Mouse (Mus musculus): ENCODE data around the gene Rabgap1l.
A peak's percentile ranks its signal among the peaks of the same experiment; 100 is the strongest.

Gene Rabgap1l

DNA sequence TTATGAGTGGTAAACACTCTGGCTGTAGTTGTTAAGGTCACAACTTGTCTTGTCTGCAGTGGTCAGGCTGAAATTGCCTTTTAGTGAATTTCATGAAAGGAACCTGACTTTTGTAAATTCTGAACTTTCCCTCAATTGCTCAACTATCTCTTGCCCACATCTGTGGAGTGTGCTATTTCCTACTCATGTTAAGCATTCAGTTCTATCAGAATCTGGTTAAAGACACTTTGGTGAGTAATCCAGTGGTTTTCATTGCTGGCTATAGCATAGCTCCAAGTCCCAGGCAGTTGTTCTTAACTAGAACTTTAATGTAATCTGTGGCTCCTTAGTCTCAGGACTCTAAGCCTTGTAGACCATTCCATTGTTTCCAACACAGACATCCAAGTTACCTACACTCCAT, 421.3 kb downstream of the Rabgap1l start:
- DNase-seq, result no peak

DNA sequence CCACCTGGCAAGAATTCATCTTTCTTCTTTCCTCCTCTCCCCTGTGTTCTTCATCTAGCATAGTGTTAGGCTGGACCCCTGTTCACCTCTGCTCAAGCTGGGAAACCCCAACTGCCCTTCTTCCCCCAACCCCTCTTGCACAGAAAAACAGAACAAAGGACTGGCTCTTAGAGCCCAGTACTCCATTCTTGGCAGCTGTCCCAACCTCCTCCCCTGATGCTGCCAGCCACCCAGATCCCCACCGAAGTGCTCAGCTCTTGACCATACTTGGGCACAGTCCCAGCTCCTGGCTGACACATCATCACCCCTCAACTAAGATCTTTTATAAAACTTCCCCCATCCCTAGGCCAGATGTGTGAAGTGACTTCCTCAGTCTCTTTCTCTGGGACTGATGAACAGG, 422.5 kb downstream of the Rabgap1l start:
- DNase-seq, result no peak

DNA sequence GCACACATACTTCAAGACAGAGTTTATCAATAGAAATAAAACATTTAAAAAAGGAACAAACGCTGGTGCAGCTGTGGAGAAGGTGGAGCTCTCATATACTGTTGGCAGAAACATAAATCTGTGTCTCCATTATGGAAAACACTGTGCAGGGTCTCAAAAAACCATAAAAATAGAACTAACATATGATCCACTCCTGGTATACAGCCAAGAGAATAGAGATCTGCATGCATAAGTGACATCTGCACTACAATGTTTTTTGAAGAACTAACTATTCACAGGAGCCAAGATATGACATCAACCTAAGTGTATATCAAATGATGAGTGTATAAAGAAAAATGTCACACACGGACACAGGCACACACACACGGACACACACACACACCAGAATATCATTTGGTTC, 426.4 kb downstream of the Rabgap1l start:
- DNase-seq, result no peak

DNA sequence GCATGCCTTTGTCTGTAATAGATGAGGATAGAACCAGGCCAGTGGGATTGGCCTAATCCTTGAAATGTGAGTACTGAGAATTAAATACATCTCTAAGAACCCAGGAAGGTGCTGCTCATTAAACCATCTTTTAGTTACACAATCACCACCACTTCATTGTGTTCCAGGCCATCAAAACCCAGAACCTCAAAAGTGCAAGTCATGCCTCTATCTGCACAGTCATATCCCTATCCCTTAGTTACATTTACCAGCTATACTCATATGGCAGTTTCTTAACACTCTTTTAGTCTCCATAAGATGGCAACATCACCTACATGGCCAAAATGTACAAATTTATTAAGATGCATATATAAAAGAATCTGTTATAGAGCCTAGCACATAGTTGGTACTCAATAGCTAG, 435.7 kb downstream of the Rabgap1l start:
- DNase-seq, result no peak

DNA sequence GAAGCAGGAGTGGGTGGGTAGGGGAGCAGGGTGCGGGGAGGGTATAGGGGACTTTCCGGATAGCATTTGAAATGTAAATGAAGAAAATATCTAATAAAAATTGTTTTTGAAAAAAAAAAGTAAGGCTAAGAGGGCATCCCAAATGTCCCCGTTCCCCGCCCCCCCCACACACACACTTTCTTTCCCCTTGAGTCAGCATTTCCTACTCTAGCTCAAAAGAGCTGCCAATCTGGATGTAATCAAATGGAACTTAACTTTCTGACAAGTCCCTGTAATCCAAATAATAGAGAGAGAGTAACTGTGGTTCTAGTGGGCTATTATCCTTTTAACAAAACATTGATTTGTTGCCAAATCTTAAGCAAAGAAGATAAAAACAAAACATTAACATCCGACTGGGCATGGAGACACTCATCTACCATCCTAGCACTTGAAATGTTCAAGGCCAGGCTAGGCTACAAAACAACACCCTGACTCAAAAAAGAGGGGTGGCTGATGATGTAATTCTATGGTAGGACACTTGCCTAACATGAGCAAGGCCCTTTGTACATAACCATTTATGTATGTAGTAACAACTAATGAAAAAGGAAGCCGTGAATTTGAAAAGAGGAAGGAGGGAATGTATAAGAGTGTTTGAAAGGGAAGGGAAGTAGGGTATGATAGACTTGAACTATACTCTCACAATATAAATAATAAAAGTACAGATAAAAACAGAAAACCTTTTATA, 439.1 kb downstream of the Rabgap1l start:
- no peak for DNase-seq

DNA sequence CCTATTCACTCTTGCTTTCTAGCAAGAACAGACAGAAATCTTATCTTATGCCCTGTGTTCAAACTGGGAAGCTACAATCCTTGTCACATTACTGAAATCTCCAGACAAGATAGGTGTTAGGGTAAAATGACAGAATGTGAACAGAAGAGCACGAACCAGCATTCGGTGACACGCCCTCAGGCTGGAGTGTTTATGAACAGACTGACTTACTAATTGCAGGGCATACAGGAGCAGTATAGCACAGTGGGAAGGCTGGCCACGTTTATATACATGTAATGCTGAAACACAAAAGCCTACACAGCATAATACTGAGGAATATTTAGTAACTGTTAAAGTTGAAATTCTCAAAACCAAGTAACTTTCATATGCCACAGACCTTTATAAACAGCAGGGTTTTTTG, 440.7 kb downstream of the Rabgap1l start:
- DNase-seq, result no peak

DNA sequence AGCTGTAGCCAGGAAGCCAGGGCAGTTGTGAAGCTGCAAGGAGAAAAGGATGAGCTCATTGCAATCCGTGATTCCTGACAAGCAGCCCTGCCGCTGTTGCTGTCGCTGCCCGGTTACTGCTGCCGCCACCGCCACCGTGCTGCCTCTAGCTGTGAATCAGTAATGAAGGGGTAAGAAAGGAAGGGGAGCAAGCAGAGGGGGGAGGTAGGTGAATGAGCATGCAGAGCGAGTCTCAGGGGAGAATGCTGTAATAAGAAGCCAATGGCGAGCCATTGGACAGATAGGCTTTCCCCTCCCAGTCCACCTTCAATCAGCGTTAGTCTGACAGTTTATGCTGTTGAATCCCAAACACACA, 441.2 kb downstream of the Rabgap1l start:
- peak; percentile 79 for DNase-seq

DNA sequence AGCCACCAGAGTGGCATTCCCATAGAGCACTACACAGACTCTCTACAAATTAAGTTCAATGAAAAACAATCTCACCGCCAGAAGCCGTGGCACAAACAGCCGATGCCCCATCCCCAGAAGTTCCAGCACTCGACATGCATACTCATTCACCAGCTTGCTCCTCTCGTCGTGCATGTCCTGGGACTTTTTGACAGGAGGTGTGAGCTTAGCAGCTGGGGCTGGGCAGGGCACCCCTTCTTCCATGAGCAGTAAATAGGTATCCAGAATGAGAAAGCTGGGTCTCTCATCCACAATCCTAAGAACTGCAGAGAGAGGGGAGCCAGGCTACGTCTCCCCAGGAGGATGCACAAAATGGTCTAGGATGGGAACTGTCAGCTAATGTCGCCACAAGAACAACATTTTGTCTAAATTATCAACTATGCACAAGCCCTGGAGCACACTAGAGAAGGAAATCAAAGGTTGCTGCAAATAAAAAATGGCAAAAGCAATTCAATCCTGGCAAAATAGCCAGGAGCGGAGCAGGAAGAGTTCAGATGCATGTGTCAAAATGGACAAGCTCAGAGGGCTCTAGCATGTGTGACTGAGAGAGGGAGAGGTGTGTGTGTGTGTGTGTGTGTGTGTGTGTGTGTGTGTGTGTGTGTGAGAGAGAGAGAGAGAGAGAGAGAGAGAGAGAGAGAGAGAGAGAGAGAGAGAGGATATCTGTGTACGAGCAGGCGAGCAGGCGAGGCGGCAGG, 441.7 kb downstream of the Rabgap1l start:
- DNase-seq, result peak; percentile 57

DNA sequence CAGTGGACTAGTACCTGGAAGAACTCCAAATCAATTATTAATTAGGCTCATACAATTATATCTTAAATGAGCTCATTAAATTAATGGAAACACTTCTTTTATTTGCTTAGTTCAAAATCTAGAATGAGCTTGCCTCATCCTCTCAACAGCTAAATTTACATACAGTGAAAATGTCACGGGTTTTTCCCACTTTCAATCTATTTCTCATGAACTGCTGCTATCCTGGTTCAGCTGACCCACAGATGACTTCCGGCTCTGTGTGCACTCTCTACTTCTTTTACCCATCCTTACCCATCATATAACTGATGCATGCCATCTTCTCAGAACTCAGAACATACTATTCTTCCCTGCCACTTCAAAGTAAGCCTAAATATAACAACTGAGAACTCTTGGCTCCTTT, 452.4 kb downstream of the Rabgap1l start:
- no peak for DNase-seq

DNA sequence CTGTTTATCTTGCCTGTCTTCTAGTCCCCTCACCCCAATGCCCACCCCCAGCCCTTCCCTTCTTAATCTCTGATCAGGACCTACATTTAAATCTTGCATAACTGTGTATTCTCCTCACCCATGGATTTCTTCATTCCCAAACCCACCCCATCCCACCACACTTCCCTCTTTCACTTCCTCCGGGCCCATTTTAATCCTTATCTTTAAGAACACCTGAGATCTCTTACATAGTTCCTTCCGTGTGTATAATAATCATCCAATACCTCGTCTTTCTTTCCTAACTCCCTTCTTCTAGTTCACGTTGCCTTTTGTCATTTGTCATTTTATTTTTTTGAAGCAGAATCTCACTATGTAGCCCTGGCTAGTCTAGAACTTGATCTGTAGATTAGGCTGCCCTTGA, 453.6 kb downstream of the Rabgap1l start:
- DNase-seq, result no peak

DNA sequence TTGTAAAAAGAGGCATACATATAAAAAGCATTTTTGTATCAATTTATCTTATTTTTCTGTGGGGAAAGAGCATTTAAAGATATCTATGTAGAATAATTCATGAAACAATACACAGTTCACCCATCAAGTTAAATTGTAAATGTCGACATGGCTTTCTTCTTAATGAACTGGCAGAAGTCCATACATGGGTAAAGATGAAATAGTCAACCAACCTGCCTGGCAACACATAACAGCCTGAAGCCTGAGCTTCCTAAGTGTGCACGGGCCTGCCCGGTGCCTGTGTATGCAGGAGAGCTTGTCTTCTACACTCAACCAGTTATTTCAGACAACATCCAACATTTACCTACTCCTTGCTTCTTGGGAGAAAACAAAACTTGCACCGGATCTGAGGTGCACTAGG, 458.2 kb downstream of the Rabgap1l start:
- DNase-seq, result no peak

DNA sequence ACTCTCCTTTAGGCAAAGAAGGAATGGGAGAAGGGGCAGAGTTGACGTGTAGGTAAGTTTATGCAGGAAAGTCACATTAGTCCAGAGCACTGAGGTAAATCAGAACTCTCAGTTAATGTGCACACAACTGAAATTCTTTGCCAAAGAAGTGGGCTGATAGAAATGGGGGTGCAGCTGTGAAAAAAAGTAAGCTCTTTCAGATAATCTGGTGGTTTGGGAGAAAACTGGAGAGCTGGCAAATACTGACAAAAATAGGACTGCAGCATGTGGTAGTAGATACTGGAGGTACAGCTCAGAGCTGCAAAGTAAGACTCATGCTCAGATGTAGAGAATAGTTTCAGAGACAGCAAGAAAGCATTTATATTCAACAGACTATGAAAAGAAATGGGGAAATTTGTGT, 462.2 kb downstream of the Rabgap1l start:
- DNase-seq, result no peak

DNA sequence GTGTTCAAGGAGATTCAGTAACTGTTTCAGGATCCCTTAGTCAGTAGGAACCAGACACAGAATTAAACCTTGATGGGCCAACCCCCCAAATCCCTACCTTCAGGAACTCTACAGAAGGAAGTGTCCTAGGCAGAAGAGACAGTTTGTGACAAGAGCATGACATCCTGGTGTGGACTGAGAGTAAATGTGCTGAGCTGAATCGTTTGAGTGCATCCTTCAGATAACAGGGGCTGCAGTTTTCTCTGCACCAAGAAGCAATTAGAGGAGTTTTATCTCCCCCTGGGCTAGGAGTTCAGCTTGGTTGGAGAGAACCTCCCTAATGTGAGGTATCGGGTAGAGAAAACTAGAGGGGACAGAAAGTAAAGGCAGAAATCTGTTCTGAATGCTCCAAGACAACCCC, 462.8 kb downstream of the Rabgap1l start:
- DNase-seq, result no peak

DNA sequence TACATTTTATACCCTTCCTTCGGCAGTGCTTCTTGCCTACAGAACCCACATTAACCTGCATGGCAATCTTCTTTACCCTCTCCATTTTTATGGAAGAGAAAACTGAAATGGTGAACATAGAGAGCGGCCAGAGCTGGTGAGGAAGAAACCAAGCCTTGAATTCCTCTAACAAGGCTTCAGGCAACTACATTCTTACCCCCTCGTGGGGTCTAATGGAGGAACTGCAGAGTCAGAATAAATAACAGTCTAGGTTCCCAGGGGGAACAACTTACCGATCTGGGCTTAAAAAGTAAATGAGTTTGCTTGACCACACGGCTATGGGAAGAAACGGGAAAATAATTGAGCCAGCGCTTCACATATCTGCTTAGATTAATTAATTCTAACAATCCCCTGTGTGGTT, 463.2 kb downstream of the Rabgap1l start:
- DNase-seq, result no peak

DNA sequence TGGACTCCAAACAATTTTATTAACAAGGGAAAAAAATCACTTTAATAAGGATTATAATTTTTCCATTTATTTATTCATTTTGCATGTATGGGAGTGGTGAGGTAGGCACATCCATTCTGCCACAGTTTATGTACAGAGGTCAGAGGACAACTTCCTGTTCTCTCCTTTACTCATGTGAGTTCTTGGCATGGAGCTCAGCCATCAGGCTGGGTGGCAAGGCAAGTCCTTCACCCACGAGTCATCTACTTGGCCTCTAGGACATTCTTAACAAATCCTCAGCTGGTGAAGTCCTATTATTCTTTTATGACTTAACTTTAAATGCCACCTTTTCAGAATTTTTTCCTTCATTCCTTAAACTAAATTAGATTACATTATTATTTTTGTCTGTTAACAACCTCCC, 465.5 kb downstream of the Rabgap1l start:
- DNase-seq, result no peak

DNA sequence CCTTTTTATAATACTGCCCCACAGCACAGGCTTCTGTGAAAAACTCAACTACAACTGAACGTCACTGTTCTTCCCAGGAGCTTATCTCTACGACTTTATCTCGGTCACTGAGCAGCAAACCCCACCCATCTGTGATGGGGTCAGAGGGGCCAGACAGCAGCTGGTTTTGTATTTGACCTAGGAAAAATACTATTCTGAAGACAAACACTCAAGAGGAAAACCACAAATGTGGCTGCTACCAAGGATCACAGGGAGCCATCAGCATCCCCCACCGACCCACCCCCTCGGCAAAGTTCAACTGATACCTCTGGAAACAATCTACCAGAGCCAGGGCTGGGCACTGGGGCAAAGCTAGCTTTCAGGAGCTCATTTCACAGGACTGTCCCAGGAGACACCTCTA, 467.5 kb downstream of the Rabgap1l start:
- no peak for DNase-seq

DNA sequence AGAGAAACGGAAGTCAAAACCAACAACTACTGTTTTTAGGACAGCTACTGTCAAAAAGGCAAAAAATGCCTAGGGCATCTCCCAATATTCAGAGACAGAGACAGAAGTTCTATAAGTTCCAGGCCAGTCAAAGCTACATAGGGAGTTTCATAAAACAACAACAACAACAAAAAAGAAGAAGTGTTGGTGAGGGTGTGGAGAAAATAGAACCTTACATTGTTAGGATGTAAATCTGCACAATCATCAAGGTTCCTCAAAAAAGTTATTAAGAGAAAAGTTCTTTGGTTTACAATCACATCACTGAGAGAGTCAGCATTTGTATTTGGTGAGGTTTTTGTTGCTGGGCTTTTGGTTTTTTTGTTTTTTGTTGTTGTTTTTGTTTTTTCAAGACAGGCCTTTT, 472.3 kb downstream of the Rabgap1l start:
- DNase-seq, result no peak

DNA sequence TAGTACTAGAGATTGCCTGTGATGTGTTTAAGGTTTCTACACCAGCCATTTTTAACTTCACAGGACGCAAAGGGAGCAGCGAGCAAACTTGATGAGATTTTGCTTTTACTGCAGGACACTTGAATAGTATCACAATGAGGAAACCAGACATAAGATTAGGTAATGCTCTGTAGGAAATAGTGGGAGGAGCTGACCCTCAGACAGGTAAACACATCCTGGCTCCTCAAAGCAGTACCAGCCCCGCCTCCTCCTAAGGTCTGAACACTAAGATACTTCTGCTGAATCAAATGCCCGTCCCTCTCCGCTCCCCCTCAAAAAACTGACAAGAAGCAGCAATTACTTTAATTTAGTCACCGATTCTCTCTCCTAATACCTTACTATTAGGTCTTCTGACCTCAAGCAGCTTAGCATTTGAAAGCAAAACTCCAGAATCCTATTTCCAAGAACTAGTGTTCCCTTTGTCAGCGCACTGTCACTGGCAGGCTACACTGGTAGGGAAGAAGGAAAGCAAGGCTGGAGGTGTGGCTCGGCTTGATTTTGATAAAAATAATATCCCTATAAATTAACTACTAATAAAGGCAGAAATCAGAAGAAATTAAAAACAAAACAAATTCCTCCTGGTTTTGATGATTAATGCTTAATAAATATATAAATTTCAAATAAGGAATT, 474.8 kb downstream of the Rabgap1l start:
- no peak for DNase-seq

DNA sequence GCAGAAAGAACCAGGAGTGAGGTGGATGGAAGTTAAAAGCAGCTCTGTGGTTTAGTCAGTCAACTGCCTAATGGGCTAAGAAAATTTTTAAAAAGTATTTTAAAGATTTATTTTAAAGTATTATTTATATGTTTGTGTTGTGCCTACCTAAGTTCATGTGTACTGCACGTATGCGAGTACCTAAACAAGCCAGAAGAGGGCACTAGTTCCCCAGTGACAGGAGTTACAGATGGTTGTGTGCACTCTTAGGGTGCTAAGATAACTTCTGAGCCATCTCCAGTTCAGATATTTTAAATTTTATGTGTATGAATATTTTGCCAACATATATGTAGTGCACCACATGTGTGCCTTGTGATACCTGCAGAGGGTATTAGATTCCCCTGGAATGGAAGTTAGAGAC, 476.8 kb downstream of the Rabgap1l start:
- no peak for DNase-seq

DNA sequence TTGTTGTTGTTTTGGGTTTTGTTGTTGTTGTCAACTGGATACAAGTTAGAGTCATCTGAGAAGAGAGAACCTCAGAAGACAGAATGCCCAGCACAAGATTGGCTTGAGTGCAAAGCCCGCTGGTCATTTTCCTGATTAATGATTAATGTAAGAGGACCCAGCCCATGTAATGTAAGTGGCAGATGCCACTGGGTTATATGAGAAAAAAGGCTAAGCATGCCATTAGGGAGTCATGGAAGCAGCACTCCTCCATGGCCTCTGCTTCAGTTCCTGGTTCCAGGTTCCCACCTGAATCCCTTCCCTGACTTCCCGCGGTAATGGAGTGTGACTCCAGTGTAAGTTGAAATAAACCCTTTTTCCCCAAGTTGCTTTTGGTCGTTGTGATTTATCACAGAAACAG, 480.4 kb downstream of the Rabgap1l start:
- DNase-seq, result no peak

DNA sequence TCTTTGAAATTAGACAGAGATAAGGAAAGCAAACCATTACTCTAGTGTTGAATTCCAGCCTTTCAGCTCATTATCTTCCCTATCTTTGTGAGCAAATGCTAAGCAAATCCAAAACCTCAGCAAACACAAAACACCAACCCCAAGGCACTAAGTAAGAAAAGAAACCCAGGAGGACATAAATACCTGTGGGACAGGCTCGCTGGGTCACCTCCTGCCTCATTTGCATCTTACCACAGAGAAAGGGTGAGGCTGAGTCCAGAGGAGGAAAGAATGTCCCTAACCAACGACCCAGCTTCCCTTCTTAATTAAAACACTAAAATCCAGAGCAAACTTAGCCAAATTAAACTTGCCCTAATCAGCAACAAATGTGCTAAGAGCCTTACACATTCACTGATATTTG, 481.1 kb downstream of the Rabgap1l start:
- no peak for DNase-seq

DNA sequence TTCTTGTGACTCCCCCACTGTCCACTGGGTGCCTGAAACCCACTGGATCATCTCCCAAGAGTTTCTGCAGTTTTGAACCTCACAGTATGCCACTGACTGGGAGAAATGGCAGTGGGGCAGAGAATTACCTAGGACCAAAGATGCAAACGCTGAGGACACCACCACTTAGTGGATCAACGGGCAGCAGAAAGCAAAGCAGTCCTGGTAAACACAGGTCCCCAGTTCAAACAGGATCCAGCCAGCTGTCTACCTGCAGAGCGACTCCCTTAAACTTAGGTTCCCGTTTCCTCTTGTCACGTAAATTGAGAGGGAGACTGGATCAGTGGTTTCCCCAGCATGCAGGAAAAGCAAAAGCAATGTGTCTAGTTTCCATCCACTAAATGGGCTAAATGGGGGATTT, 483.1 kb downstream of the Rabgap1l start:
- no peak for DNase-seq

DNA sequence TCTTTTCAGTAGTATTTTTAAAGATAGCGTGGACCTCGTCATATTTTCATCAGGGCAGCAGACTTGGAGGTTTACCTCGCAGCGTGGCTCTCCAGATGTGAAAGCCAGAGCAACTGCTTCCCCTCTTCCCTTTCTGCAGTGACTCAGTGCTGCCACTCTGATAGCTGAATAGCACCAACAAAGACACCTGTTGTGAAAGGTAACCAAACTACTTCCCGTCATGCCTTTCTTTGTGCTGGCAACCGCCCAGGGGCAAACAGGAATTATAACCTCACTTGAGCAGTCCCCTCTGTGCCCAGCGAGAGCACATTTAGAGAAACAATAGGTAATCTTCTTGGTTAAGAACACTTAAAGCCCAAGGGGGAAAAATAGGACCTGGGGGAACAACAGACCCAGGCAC, 484.0 kb downstream of the Rabgap1l start:
- no peak for DNase-seq

DNA sequence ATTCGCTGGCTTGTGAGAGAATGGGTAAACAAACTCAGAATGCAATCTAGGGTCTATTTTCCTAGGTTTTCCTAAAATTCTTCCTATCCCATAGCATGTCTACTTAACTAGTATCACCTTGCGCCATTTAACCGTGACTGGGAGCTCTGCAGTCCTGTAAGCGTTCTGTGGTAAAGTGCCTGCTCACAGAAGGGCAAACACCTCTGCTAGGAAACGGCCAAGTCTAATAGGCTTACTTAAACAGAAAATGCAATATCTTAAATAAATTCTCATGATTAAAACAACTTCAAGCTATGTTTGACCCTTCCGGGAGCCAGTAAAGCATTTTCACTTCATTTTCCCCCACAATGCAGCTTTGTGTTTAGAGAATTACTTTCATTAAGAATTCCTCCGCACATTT, 484.5 kb downstream of the Rabgap1l start:
- DNase-seq, result no peak

All from cerebellum, adult 8-10 months (tissue).